Mouse (Mus musculus) bone marrow macrophage, adult 2 months (primary cell): ENCODE data around the gene Efcab12.

ENCODE experiments used
- CTCF ChIP-seq: IDR thresholded peaks from 2 replicates; pipeline ENCODE4 v1.5.1; 2012; ENCODE audit warnings: low read depth, mild to moderate bottlenecking, low read length, moderate library complexity
- POLR2A ChIP-seq: IDR thresholded peaks from 2 replicates; pipeline ENCODE4 v1.6.1; 2012; ENCODE audit warnings: mild to moderate bottlenecking, low read depth, low read length, borderline replicate concordance

- TF ChIP-seq POLR2A (no peak), CTCF (no peak)
Measured at GRCm38 (mm10) chr6:115770852-115771251, 67.4 kb downstream of the Efcab12 start.
